22 mouse cellular contexts compared by ENCODE assay signal in genomic region chr9:42686104-42686503, GRCm38 (mm10).
A peak's percentile ranks its signal among the peaks of the same experiment; 100 is the strongest.
DNase-seq lines count a peak whose midpoint lies in the region; ATAC-seq lines count a peak whose summit lies in the region.
"Had no signal": no experiment of that assay in that cellular context is flagged by ENCODE, and none has a peak within 500 bp of the region (broad histone marks: within the 10 kb centered on the region; RNA-seq: fewer than 3 reads in every experiment).

No protein-coding gene starts in this region.

- DNase-seq in layer of hippocampus, adult 11-12 months (ENCODE audit: low spot score) = peak; percentile 21
- DNase-seq in layer of hippocampus, postnatal 36 days = no peak
- no peak for DNase-seq in midbrain, embryonic 10.5 days (ENCODE audit: low spot score)
- DNase-seq in testis, postnatal 14 days (ENCODE audit: low spot score) = peak; percentile 53
- no peak for DNase-seq in testis, postnatal 10 days (ENCODE audit: low spot score)
- DNase-seq: adrenal gland, adult 2 months; adrenal gland, postnatal 25 days; cerebellum, adult 18-20 months; cerebellum, adult 9-10 months; cerebellum, postnatal 14 days; gastrocnemius, postnatal 25 days; heart, adult 18-20 months; heart, postnatal 10 days; heart, postnatal 36 days had no signal

- no peak overlapping the region for H3K9ac ChIP-seq in midbrain, embryonic 13.5 days (replicated peaks)
- H3K9ac ChIP-seq: forebrain, embryonic 13.5 days; heart, embryonic 12.5 days; heart, embryonic 15.5 days; hindbrain, embryonic 14.5 days had no signal

- no peaks in the 10 kb centered on the region for H3K9me3 ChIP-seq in midbrain, embryonic 10.5 days (replicated peaks)
- H3K9me3 ChIP-seq in midbrain, embryonic 13.5 days = no peaks in the 10 kb centered on the region
- H3K9me3 ChIP-seq: forebrain, embryonic 10.5 days; forebrain, embryonic 13.5 days; heart, embryonic 12.5 days; heart, embryonic 15.5 days had no signal

- no peak for ATAC-seq in midbrain, embryonic 13.5 days
- ATAC-seq: CD4-positive, CD25-positive, alpha-beta regulatory T cell, adult 4 months; forebrain, embryonic 13.5 days; forebrain, embryonic 16.5 days had no signal

- H3K4me3 ChIP-seq in midbrain, embryonic 10.5 days = no peak overlapping the region
- H3K4me3 ChIP-seq in midbrain, embryonic 13.5 days (replicated peaks) = no peak overlapping the region
- H3K4me3 ChIP-seq: forebrain, embryonic 10.5 days; forebrain, embryonic 13.5 days; heart, embryonic 12.5 days; heart, embryonic 15.5 days had no signal

- peak overlapping the region; percentile 33; the same call in 1 of the 2 replicates for H3K27ac ChIP-seq in midbrain, embryonic 10.5 days (replicated peaks)
- H3K27ac ChIP-seq in midbrain, embryonic 13.5 days = no peak overlapping the region
- H3K27ac ChIP-seq: forebrain, embryonic 10.5 days; forebrain, embryonic 13.5 days; heart, embryonic 15.5 days; hindbrain, embryonic 14.5 days had no signal

- no peak overlapping the region for H3K4me2 ChIP-seq in midbrain, embryonic 13.5 days (replicated peaks)
- H3K4me2 ChIP-seq: forebrain, embryonic 13.5 days; heart, embryonic 12.5 days; heart, embryonic 15.5 days; hindbrain, embryonic 14.5 days had no signal

- WGBS in midbrain, embryonic 10.5 days = 82% methylated on average over 5 of the region's 5 CpGs
- 72% methylated on average over 5 of the region's 5 CpGs for WGBS in midbrain, embryonic 13.5 days

- peaks cover 19% of the 10 kb centered on the region for H3K4me1 ChIP-seq in midbrain, embryonic 10.5 days
- H3K4me1 ChIP-seq in midbrain, embryonic 13.5 days (replicated peaks) = peaks cover 14% of the 10 kb centered on the region
- H3K4me1 ChIP-seq: forebrain, embryonic 13.5 days; heart, embryonic 12.5 days; heart, embryonic 15.5 days had no signal

- H3K27me3 ChIP-seq in midbrain, embryonic 10.5 days (ENCODE audit: low read depth, poor library complexity, severe bottlenecking) = no peaks in the 10 kb centered on the region
- no peaks in the 10 kb centered on the region for H3K27me3 ChIP-seq in midbrain, embryonic 13.5 days
- H3K27me3 ChIP-seq: forebrain, embryonic 13.5 days had no signal

- H3K36me3 ChIP-seq in midbrain, embryonic 10.5 days = no peaks in the 10 kb centered on the region
- H3K36me3 ChIP-seq in midbrain, embryonic 13.5 days = no peaks in the 10 kb centered on the region
- H3K36me3 ChIP-seq: forebrain, embryonic 10.5 days; heart, embryonic 12.5 days; heart, embryonic 15.5 days had no signal

Comparison
In these comparisons a context has a peak if more than half of its experiments do, and no peak if none do; other contexts are left out.
1. DNase-seq: peak in layer of hippocampus, adult 11-12 months (single experiment) and testis, postnatal 14 days (single experiment); none in layer of hippocampus, postnatal 36 days (0 of 2), midbrain, embryonic 10.5 days (single experiment) and testis, postnatal 10 days (single experiment).